Mouse (Mus musculus): ENCODE data around the gene Fgd5.
"Not testable (repeated sequence)": the region's sequence is repeated elsewhere in the genome, so short reads cannot be mapped to it uniquely, and the experiment has no call there.

Fgd5 gene

DNA sequence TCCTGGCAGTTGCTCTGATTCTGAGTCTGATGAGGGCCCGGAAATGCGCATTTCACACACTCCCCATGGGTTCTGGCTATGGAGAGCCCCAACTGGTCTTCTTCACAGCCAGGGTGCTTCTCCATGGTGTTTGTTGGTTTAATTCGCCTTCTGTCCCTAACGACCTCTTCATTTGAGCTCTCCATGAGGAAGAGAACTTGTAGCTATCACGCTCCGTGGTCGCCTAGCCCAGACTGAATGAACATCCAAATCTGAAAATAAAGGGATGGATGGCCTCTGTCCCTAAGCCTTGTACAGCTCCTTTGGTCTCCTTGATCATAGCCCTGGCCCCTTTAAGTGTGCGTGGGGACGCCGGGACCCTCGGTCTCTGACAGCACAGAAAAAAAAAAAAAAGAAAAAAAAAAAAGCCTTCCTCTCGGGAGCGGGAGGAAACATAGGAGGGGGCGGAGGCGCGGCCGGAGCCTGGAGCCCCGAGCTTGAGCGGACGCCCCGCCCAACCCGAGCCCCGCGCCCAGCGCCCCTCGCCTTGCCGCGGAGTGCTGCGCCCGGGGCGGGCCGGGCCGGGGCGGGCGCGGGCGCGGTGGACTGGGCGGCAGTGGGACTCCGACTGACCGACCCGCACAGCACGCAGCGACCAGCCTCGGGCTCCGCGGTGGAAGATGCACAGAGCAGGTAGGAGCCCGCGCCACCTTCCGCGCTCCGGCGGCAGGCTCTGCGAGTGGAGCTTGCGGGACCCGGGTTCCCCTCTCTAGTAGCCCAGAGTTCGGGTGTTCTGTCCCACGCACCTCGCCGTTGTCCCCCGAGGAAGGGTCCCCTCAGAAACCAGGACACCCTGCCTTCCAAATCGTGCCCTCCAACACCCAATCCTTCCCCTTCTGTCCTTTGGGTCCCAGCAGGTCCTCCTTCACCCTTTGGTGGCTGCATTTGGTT, at the start of gene Fgd5:
Gene Fgd5 (plus strand): TSS at position 508 of the 930 bp plus-strand sequence.
- DNase-seq, result peak; percentile 81

DNA sequence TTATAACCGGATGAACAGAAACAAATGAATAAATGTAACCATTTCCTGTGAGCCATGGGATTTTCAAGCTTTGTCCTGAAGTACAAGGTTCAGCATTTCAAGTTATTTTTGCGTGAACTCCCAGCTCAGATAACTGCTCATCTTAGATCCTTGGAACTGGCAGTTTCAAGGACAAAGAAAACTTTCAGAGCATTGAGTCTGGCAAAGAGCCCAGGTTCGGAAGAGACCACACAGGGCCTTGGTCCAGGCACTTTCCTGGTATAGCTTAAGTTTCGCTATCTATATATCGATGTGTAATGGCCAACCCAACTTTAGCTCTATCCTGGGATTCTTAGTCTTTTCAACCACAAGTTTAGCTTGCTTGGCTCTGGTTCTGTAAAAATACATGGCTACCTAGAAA, 47.4 kb upstream of the Fgd5 start:
- peak; percentile 7 for DNase-seq

DNA sequence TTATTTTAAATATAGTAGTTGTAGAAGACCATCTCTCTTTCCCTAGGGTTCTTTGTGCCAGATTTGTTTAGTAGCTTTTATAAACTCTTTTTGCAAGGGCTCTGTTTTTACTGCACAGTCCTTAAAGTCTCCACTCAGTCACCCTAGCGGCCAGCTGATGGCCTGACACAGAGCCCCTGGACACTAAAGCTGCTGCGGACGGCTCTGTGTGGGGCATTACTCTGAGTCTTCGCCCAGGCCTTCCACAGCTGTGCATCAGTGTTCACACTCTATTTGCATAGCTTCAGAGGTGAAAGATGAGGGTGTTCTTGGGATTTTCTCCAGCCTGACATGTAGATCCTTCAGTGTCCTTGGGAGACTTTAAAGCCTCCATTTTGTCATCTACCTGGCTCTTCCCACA, 40.2 kb upstream of the Fgd5 start:
- DNase-seq, result no peak

DNA sequence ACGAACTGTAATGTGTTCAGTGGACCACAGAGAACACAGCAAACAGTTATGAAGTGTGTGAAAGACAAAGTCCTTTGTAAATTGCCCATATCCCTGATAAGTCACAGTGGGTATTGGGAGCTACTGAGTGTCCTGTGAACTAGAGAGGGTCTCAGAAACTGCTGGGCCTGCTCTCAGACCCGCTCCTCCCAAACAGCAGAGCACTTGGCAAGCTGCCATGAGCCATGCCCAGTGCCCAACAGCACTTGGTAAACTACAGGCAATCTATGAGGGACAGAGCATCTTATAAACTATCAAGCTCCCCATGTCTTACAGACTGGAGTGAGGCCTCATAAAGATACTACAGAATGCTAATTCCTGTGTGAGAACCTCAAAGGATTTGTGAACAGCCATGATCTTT, 30.3 kb upstream of the Fgd5 start:
- no peak for DNase-seq

DNA sequence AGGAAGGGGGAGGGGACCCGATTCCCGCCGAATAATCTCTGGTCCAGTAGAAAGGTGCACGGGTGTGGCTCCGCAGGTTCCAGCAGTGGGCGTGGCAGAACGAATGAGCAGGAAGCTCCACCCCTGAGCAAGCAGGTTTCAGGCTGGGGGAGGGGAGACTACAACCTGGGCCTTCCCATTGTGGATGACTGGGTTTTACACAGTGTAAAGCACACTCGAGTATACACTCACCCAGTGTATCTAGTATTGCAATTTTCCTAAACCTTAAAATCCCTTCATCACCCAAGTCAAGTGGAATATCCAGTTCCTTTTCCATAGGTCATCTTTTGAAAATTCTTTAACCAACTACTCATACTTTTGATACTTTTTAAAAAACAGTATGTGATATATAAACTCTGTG, 20.7 kb upstream of the Fgd5 start:
- not testable (repeated sequence) for DNase-seq

DNA sequence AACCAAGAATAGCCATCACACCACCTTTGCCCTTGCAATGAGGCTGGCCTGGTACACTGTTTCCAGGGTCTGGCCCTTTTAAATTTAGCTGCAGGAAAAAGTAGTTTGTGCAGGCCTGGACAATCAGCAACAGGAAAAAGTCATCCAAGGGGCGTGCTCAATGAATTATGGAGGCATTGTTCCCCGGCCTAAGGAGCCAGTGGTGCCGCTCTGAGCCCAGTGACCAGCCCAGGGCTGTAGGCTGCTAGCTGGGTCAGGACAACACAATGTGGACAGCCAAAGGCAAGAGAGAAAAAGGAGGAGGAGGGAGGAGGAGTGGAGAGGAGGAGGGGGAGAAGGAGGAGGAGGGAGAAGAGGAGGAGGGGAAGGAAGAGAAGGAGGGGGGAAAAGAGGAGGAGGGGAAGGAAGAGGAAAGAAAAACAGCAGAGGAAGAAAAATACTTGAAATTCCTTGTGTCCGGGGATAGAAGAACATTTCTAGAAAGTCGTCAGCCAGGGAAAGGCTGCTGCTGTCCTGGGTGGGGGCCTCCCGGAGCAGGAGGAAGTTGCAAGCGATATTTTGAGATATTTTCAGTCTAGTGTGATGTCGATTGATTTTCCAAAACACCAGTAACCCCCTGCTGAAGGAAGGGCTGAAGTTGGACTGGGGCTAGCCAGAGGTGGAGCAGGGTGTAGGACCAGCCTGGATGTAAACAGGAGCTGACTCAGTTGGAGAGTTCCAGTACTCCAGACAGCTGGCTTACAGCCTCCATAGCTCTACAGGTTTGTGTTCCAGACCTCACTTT, 18.5 kb upstream of the Fgd5 start:
- DNase-seq, result peak; percentile 79

DNA sequence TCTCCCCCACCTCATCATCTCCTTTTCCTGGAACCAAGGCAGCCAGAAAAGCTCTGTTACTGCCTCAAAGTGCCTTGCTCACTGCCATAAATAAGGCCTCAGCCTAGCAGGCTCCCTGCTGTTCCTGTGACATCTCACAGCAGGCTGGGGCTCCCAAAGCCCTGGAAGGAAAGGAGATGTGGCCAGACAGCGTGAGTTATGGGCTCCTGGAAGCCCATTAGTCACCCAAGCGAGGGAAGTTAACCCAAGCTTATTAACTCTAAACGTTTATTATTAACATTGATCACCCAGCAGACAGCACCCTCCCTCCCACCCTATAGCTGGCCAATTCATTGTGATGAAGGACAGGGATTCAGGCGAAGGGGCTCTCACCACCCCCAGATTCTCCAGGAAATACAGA, 15.2 kb upstream of the Fgd5 start:
- peak; percentile 53 for DNase-seq

DNA sequence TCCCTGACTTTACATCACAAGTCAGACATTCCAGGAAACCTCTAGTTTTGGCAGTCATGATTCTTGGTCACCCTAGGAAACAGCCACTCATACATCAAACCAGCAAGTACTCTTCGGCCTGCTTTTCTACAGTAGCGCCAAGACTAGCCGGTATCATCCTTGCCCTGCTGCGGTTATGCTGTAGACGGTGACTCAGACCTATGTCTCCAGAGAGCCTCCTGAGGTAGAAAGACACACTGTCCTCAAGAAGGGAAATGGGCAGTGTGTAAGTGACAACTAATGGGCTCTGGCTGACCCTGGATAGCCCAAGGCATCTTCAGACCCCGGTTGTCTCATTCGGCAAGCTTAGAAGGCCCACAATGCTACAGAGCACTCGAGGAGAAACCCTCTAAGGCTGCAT, 13.6 kb upstream of the Fgd5 start:
- DNase-seq, result no peak

DNA sequence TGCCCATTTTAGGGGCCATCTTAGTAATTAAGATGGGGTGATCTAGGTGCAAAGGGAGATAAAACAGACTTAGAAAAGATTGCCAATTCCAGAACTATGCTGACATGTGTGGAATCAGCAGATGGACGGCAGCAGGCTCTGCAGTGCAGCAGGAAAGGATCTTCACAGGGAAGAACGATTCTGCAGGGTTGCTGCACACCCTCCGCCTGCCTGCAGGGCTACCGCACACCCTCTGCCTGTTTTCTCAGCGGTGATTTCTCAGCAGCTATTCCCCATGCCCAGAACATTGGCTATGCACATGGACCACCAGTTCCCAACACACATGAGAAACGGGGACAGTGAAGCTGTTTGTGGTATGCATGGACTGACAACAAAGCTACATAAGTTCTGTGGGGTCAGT, 12.7 kb upstream of the Fgd5 start:
- DNase-seq, result no peak

DNA sequence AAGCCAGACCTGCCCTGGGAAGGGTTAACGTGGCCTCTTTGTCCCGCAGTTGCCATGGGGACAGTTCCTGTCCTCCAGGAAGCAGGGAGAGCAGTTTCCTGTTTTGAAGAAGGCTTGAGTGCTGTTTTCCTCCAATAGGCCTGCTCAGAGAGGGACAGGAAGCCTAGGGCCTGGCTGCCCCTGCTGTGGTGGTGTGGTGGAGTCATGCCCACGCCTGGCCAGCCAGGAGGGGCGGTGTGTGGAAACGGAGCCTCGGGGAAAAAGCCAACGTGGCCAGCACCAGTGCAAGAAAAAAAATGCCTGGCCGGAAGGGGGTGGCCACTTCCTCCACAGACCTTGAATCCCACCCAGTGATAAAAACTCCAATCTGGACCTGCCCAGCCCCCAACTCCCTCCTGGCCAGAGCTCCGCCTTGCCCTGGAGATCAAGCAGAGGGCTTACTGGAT, 6.5 kb upstream of the Fgd5 start:
- DNase-seq, result peak; percentile 87

DNA sequence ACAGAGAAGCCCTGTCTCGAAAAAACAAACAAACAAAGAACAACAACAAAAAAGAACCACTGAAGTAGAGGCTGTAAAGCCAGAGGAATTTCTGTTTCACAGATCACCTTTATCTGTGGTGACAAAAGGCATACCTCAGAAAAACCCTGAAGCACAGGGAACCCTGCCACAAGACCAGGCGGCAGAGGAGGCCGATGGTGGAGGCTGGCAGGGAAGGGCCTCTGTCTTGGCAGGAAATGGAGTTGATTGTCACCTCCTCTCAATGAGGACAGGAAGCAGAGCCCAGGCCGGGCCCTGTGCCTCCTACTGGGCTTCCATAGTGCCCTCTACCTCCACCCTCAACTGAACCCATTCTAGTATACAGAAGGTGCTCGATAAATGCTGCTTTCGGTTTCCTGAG, 4.7 kb upstream of the Fgd5 start:
- no peak for DNase-seq

DNA sequence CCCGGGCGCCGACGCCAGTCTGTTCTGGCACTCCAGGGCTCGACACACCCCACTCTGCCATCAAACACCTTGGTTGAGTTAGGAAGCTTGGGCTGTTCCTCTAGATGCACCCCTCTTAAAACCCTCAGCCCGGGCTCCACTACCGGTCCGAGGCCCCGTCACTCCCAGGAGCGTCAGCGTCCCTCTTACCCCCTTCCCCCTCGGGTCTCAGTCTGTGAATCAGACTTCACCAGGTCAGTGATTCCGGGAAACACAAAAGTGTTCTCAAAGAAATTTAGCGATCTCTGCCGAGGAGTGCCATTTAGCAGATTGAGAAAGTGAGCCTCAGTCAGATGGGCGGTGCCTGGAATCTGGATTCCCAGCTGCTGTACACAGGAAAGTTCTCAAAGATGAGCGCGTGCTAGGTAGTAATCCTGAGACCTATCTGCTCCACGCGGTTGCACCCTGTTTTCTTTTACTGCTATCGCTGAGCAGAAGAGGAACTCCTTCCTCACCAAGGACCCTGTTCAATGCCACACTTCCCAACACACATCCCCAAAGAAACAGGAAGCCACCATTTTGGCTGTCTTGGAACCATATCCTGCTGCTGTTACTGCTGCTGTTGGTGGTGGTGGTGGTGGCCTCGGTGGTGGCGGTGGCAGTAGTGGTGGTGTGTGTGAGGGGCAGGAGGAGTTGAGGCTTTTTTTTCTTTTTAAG, 771 bp downstream of the Fgd5 start:
- DNase-seq, result no peak

DNA sequence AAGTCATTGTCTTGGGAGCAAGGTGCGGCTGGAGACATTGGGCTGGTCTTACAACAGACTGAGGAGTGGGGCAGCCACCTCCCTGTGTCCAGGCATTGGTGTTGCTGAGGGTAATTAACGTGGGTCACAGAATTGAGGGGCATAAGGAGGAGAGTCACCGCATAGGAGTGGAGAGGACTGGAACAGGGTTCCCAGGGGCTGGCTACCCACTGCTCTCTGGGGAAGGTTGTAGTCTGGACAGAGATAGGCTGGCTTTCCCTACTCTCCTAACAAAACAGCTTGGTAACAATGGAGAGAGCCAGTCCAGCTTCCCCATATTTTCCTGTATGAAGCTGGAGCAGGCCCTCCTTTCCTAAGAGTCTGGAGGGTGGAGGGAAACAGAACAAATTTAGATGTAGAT, 1.3 kb downstream of the Fgd5 start:
- DNase-seq, result no peak

DNA sequence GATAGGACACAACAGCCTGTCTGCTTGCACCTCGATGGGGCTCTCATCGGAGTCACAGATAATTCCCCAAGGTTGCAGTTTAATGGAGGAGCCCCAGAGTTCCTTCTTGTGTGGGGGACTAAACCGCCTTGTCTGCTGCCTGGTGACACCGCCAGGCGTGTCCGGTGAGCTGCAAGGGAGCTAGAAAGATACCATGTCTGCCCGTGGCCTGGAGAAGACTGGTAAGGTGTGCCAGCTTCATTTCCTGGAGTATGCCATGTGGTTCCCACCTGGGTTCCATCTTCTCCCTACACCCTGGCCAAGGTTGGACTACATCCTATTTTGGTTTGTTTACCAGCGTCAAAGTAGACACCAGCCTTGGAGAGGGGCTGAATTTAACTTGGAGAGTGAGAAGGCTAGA, 11.4 kb downstream of the Fgd5 start:
- no peak for DNase-seq

DNA sequence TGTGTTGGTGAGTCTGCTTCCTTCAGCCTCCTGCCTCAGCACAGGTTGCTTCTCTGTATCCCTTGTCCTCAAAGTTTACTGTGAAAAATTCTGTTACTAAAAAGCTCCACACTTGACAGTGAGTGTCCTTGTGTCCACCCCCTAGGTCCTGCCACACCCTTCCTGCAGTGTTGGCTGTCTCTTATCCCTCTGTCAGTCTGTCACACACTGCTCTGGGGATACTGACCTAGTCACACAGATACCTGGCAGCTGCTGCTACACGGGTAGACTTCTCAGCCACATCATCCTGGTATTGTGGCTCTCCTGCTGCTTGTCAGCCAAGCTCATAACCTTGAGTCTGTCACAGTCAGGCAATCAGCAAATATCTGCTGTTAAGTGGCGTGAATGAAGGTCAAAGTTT, 14.1 kb downstream of the Fgd5 start:
- DNase-seq, result no peak

DNA sequence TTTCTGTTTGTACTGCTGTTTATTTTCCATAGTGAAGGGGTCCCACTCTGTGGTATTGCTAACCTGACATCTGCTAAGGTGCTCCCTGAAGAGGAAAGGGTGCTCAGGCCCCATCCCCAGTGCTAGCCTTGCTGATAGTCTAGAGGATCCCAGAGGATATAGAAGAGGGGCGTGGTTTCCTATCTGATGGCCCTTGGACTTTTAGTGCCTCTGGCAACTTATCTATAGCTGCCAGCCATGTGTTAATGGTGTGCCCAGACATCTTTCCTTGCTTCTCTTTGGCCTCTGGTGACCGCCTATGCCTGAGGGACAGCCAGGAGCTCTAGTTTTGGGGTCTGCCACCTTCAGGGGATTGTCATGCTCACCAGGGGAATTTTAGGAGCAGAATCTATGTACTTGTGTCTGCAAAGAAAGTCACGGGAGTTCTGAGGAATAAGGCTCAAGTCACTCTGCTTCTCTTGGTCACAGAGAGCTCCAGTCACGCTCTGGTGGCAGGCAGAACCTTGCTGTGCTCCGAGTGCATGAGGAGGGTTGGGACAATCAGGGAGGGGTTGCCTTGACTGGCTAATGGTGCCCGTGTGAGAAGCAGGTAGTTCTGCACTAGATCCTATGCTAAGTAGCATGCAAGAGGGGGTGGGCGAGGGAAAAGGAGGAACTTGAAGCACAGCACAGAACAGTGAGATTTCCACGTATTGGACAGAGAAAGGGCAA, 15.3 kb downstream of the Fgd5 start:
- no peak for DNase-seq

DNA sequence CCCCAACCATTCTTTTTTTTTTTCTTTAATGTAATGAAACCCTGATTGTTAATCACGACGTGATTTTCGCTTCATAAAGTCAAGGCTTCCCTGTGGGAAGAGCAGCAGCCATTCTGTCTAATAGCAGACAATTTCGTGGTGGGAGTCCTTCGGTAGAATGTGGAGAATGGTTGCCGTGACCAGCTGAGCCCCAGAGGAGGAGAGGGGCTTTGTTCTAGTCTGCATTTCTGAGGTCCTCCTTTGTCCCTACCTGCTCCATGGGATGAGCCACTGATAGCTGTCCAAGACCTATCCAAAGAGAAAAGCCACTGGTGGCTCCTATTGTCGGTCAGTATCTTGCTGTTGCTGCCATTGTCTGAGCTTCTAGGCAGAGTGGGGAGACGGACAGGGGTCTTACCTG, 17.4 kb downstream of the Fgd5 start:
- no peak for DNase-seq

DNA sequence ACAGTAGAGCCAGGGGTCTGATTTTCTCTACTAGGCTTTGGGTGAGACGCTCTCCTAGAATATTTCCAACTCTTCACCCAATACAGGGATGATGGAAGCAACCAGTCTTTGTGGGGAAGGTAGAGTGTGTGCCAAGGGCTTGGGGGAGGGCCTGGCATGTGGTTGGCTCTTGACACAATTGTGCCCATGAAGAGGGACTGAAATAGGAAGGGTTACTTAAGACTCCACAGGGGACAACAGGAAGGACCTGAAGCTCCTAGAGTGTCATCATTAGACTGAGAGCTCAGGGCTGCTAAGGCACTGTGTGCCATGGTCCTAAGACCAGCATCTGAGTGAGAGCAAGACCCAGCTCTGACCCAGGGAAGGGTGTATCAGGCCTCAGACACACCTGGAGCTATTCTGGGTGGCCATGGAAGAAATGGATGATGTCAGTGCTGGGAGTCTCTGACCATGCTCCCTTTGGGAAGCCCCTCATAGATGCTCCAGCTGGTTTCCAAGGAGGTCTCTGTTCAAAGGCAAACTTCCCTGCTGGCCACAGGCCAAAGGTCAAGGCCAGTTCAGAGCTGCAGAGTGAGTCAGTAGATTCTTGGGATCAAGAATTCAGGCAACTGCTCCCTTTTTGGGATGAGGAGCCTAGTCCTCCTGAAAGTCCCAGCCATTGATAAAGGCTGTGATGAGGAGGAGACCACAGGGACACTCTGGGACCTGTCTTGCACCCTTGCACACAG, 24.0 kb downstream of the Fgd5 start:
- DNase-seq, result peak; percentile 24

DNA sequence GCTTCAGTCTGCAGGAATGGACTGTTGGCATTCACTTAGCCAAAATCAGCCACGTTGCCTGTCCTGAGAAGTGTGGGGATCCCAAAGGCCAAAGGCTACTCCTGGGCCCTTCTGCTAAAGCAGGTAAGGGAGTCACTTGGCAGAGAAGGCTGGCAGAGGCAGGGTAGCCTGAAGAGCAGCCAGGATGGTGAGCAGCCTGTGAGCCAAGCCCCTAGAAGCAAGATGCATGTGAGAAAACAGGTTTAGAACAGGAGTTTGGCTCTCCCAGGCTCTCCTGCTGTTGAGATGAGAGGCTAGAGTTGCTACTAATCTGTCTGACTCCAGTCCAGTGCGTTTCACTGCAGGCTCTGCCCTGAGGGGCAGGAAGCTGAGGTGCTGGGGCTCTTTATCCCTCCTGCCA, 25.0 kb downstream of the Fgd5 start:
- DNase-seq, result no peak

DNA sequence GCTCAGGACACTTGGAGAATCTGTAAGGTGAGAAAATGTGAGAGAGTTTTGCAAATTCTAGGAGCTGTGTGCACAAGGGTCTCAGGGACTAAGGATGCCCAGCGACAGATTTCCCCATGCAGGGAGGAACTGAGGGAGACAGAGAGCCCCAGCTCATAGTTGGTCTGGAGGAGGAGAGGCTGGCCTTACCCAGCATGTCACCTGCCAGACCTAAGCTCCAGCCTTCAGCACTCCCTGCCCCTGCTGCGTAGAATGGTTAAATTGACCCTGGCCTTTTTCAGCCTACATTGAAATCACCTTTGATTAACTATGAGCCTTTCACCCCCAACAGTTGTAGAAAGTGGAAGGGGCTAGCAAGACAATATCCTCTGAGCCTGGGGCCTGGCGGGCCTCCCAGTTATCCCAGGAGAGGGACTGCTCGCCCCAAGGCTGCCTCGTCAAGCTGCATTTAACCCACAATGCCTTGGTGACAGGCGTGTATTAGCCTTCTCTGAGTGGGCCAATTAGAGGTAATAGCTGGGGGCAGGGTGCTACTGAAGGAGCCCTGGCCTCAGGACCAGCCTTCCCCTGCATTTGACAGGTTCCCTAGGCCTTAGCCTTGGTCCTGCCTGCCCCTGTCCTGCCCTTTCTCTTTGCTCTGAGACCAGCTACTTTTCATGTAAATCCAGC, 25.6 kb downstream of the Fgd5 start:
- DNase-seq, result no peak

DNA sequence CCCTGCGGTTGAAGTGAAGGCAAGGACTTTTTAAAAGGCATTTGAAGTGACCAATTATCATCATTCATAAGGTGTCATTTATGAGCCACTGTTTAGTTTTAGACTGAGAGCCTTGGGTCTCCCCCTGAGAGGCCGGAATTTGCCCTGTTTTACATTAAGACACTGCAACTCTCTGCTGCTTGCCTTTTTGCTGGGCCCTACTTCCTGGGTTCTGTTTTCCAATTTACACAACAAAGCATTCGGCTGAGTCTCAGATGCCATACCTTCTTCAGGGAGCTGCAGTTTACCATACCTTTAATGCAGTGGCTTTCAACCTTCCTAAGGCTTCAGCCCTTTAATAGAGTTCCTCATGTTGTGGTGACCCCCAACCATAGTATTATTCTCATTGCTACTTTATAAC, 26.1 kb downstream of the Fgd5 start:
- no peak for DNase-seq

DNA sequence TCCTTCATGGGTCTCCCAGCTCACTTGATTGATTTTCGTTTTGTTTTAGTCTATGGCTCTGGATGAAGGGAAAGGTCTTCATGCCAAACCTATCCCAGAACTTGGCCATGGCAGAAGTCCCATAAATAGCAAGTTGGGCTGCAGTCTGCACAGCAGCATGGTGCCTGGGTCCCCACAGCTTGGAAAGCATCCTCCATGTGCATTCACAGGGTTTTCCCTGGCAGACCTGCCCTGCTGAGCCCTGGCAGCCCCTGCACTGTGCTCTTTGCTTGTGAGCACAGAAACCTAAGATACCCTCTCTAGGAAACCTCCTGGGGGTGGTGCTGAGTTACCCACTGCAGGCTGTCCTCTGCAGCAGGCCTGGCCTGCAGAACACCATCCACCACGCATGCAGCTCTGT, 32.2 kb downstream of the Fgd5 start:
- no peak for DNase-seq
